Mouse (Mus musculus) brain, embryonic 14.5 days (tissue): ENCODE measurements at regions not wholly inside any gene's neighbourhood (a gene's known extent, or its start where the extent isn't known, plus 50 kb on each side); places are given as distances from the start of the nearest gene placed in this dataset.

Experiments used
- DNase-seq: peaks from one replicate; pipeline ENCODE4 v3.0.0-alpha.2; 2011; ENCODE audit warnings: low read depth
- CTCF ChIP-seq: fragments of 200-500 bp; IDR thresholded peaks from 2 replicates; pipeline ENCODE4 v1.5.1; 2012; ENCODE audit warnings: inconsistent platforms, mild to moderate bottlenecking, moderate library complexity, borderline replicate concordance; ENCODE audit not compliant: insufficient read depth, insufficient read length; ENCODE audit errors: extremely low read depth
- POLR2A ChIP-seq: fragments of 200-500 bp; IDR thresholded peaks from 2 replicates; pipeline ENCODE4 v1.6.1; 2012; ENCODE audit warnings: mild to moderate bottlenecking, inconsistent platforms, borderline replicate concordance; ENCODE audit not compliant: poor library complexity, insufficient read depth, insufficient read length, severe bottlenecking; ENCODE audit errors: extremely low read depth

GRCm38 (mm10) chr1:167905424-167905823, 216.4 kb downstream of the Lmx1a start:
- DNase-seq: peak; percentile 72
- TF ChIP-seq POLR2A: no peak
- TF ChIP-seq CTCF: no peak

GRCm38 (mm10) chr1:167912074-167912473, 223.0 kb downstream of the Lmx1a start:
- TF ChIP-seq CTCF (no peak), POLR2A (no peak)
- no peak for DNase-seq

DNA sequence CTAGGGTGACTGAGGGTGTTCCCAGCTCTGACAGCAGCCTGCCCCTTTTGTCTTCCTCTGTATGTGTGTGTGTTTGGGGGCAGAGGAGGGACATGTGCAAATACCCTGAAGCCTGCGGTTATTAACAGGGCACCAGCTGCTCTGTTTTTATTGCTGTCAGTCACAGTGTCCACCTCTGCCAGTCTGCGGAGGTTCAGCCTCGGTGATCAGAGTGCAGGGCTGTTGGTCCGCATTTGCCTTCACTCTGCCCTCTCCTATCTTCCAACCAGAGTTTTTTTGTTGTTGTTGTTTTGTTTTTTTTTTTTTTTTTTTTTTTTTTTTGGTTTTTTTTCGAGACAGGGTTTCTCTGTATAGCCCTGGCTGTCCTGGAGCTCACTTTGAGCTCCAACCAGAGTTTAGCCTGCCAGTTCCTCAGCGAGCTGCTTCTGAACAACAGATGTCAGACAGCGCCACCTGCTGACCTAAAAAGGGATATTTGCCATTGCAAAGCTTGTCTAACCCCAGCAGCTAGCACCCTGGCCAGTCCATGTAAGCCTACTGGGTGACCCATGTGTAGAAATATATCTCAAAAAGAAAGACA, 226.0 kb downstream of the Lmx1a start:
- peak; percentile 94 for DNase-seq
- TF ChIP-seq POLR2A: no peak
- TF ChIP-seq CTCF: peak; percentile 86

DNA sequence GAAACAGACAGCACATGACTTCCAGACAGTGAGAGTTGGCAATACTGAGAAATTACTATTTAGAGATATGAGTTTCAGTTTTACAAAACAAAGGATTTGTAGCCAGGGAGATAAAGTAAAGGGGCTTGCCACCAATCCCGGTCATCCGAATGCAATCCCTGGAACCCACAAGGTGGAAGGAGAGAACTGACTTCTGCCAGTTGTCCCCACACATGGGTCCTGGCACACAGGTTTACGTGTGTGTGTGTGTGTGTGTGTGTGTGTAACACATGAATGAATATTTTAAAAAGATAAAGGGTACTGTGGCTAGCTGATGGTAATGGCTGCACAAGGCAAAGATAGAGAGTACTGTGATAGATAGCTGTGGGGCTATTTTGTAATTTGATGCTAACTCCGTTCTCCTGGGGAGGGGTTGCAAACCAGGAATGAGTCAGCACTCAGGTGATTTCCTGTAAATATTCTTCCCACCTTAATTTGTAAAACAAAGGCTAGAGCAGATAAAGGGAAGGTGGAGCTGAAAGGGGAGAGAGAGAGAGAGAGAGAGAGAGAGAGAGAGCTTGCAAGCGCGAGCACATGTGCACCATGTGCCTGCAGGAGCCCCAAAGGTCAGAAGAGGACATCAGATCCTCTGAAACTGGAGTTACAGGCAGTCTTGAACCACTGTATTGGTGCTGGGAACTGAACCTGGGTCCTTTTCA, 226.7 kb downstream of the Lmx1a start:
- no peak for TF ChIP-seq CTCF
- no peak for TF ChIP-seq POLR2A
- no peak for DNase-seq

- no peak for TF ChIP-seq CTCF
- TF ChIP-seq POLR2A: no peak
- no peak for DNase-seq
Measured at GRCm38 (mm10) chr1:167922917-167923316, 233.9 kb downstream of the Lmx1a start.

DNA sequence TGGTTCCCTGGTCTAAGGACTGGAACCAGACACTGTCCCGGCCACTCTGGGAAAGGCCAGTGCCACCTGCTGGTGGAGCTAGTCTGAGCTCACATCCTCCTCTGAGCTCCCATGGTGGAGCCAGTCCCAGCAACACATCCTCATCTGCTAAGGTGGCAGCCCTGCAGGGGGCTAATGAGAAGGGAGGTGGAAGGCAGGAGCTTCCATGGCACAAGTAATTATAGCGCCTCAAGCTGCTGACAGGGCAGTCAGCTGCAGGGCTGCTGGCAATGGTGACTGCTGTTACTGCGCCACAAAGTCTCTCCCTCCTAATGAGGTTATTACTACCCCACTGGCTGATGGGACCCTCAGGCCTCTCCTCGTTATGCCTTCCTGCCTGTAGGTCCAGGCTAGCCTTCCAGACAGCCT, 239.0 kb downstream of the Lmx1a start:
- peak; percentile 56; the same call in 1 of the 2 replicates for TF ChIP-seq CTCF
- no peak for TF ChIP-seq POLR2A
- DNase-seq: peak; percentile 81

GRCm38 (mm10) chr1:167929729-167930341, 240.8 kb downstream of the Lmx1a start:
- no peak for TF ChIP-seq POLR2A
- peak; percentile 49; the same call in 1 of the 2 replicates for TF ChIP-seq CTCF
- DNase-seq: peak; percentile 80

DNA sequence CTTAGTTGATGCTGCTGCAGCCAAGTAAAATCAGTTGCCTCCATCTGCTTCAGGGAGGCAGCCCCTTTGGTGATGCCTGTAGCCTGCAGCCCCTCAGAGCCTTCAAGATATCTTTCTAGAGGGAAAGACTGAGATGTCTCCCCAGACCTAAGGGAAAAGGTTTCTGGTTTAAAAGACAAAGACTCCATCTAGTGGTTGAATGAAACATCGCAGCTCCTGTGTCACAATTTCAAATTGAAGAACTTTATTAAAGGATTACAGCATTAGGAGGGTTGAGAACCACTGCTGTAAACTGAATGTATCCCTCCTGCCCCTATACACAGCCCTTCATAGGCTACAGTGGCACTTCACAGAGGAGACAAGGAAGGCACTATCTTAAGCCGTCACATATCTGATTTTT, 243.1 kb downstream of the Lmx1a start:
- DNase-seq: peak; percentile 78
- peak; percentile 41; the same call in 1 of the 2 replicates for TF ChIP-seq CTCF
- TF ChIP-seq POLR2A: no peak

GRCm38 (mm10) chr1:167936726-167937125, 247.7 kb downstream of the Lmx1a start:
- TF ChIP-seq POLR2A (no peak), CTCF (no peak)

DNA sequence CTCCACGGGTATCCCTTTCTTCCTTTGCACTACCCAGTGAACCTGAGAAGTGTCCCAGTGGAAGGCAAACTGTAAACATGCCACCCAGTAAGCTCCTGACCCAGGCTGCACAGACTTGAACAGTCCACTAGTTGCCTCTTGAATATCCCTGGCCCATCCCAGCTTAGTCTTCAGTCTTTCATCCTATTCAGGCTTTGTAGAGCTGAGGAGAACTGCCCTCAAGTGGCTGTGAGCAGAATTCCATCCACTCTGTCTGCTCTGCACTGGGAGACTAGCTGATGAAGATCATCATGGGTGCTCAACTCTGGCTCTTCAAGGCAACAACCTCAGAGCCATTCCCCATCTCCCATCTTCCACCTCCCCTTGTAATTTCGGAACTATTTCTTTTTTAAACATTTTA, 249.1 kb downstream of the Lmx1a start:
- peak; percentile 24; the same call in 1 of the 2 replicates for TF ChIP-seq CTCF
- no peak for TF ChIP-seq POLR2A
- DNase-seq: no peak

More at GRCm38 (mm10) chr1:167936726-167937125, 247.7 kb downstream of the Lmx1a start:
- no peak for DNase-seq

DNA sequence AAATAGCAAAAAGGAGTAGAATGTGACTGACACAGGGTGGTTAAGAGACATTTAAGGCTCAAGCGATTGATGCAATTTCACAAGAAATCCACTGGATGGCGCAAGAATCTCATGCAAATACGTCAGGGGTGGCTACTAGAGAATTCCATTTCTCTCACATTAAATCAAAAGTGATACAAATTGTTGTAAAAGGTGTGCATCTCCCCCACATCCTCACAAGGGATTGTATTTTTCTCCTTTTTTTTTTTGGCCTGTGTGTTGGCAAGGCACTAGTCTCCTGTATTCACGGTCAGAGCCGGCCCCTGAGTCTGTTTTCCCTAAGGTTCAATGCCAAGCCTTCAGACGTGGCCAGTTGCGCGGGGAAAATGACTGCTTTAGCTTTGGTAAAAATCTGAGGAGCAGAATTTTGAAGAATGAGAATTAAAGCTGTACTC, 253.0 kb downstream of the Lmx1a start:
- peak; percentile 89 for DNase-seq
- TF ChIP-seq POLR2A (no peak), CTCF (peak; percentile 70; the same call in 1 of the 2 replicates)

DNA sequence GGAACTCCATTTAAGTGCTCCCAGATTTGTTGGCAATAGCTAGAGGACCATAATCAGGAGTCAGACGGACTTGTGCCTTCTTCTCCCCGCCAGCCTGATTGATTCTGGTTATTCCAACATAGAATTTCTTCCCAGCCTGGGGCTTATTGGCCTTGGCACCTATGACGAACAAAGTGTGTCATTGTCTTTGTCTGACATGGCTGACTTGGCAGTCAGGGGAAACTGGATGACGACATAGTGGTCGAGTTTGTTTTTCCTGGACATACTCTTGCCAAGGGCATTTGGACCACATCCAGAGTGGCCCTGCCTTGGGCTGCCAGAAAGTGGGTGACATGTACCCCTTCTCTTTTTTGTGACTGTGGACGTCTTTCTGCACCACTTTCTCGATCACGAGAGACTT, 254.1 kb downstream of the Lmx1a start:
- TF ChIP-seq CTCF: no peak
- TF ChIP-seq POLR2A: no peak
- peak; percentile 51 for DNase-seq
